Mouse (Mus musculus): ENCODE data around the gene Wsb2. TPM values are rescaled to one million over a fixed set of nuclear protein-coding genes. Genes with fewer than 3 reads are reported as not detected.

The Wsb2 gene
- total and polyA plus RNA-seq, 2 experiments from 2014 or later, result 83.2 to 139 TPM

- ATAC-seq (ENCODE audit: insufficient read depth, low read depth) (no peak), DNase-seq (ENCODE audit: low spot score) (no peak)
- H3K4me2 ChIP-seq (ENCODE audit: low read depth, low read length), result no peak overlapping the region
- peaks cover 57% of the 10 kb centered on the region for H3K36me3 ChIP-seq (replicated peaks; ENCODE audit: control insufficient read depth, insufficient read depth, low read length)
- no peak overlapping the region for H3K27ac ChIP-seq (ENCODE audit: low read depth)
- H3K9ac ChIP-seq (replicated peaks; ENCODE audit: low read depth, low read length), result no peak overlapping the region
- 84% methylated on average over 13 of the region's 13 CpGs for WGBS
- no peak overlapping the region for H3K4me3 ChIP-seq (ENCODE audit: low read depth, low read length)
- peaks cover 31% of the 10 kb centered on the region for H3K4me1 ChIP-seq (ENCODE audit: control insufficient read depth, insufficient read depth)
- TF ChIP-seq EP300 (IDR thresholded peaks at IDR 0.05; ENCODE audit: low read depth) (no peak), CTCF (IDR thresholded peaks at IDR 0.05; ENCODE audit: low read depth) (no peak)
- H3K9me3 ChIP-seq (replicated peaks; ENCODE audit: control insufficient read depth, low read length), result no peaks in the 10 kb centered on the region
- no peaks in the 10 kb centered on the region for H3K27me3 ChIP-seq (ENCODE audit: control insufficient read depth, insufficient read depth, low read length)
These were observed 8.9 kb downstream of the Wsb2 start for GRCm38 (mm10) chr5:117365904-117366561.

- DNase-seq (ENCODE audit: low spot score), result no peak
- ATAC-seq (ENCODE audit: insufficient read depth, low read depth), result no peak
- H3K36me3 ChIP-seq (replicated peaks; ENCODE audit: control insufficient read depth, insufficient read depth, low read length), result peaks cover 69% of the 10 kb centered on the region
- H3K27me3 ChIP-seq (ENCODE audit: control insufficient read depth, insufficient read depth, low read length), result no peaks in the 10 kb centered on the region
- H3K4me2 ChIP-seq (ENCODE audit: low read depth, low read length), result no peak overlapping the region
- no peaks in the 10 kb centered on the region for H3K9me3 ChIP-seq (replicated peaks; ENCODE audit: control insufficient read depth, low read length)
- TF ChIP-seq EP300 (IDR thresholded peaks at IDR 0.05; ENCODE audit: low read depth), result no peak
- no peak for TF ChIP-seq CTCF (IDR thresholded peaks at IDR 0.05; ENCODE audit: low read depth)
- H3K27ac ChIP-seq (ENCODE audit: low read depth), result no peak overlapping the region
- no peak overlapping the region for H3K9ac ChIP-seq (replicated peaks; ENCODE audit: low read depth, low read length)
- WGBS, result 59% methylated on average over 8 of the region's 8 CpGs
- no peak overlapping the region for H3K4me3 ChIP-seq (ENCODE audit: low read depth, low read length)
- H3K4me1 ChIP-seq (ENCODE audit: control insufficient read depth, insufficient read depth), result peaks cover 19% of the 10 kb centered on the region
These were observed 10.1 kb downstream of the Wsb2 start for GRCm38 (mm10) chr5:117367206-117367605.

- no peak for ATAC-seq (ENCODE audit: insufficient read depth, low read depth)
- H3K4me2 ChIP-seq (ENCODE audit: low read depth, low read length), result no peak overlapping the region
- H3K4me1 ChIP-seq (ENCODE audit: control insufficient read depth, insufficient read depth), result no peaks in the 10 kb centered on the region
- peaks cover 83% of the 10 kb centered on the region for H3K36me3 ChIP-seq (replicated peaks; ENCODE audit: control insufficient read depth, insufficient read depth, low read length)
- DNase-seq (ENCODE audit: low spot score), result no peak
- 57% methylated on average over 10 of the region's 10 CpGs for WGBS
- no peak overlapping the region for H3K4me3 ChIP-seq (ENCODE audit: low read depth, low read length)
- H3K9me3 ChIP-seq (replicated peaks; ENCODE audit: control insufficient read depth, low read length), result no peaks in the 10 kb centered on the region
- no peaks in the 10 kb centered on the region for H3K27me3 ChIP-seq (ENCODE audit: control insufficient read depth, insufficient read depth, low read length)
- no peak for TF ChIP-seq CTCF (IDR thresholded peaks at IDR 0.05; ENCODE audit: low read depth)
- TF ChIP-seq EP300 (IDR thresholded peaks at IDR 0.05; ENCODE audit: low read depth), result no peak
- no peak overlapping the region for H3K9ac ChIP-seq (replicated peaks; ENCODE audit: low read depth, low read length)
- H3K27ac ChIP-seq (ENCODE audit: low read depth), result no peak overlapping the region
These were observed 13.5 kb downstream of the Wsb2 start for GRCm38 (mm10) chr5:117370592-117370991.

GRCm38 (mm10) chr5:117373418-117373817 lies 16.3 kb downstream of the Wsb2 start:
- Histone ChIP-seq H3K36me3 (replicated peaks; ENCODE audit: control insufficient read depth, insufficient read depth, low read length) (peaks cover 80% of the 10 kb centered on the region), H3K9ac (replicated peaks; ENCODE audit: low read depth, low read length) (no peak overlapping the region), H3K9me3 (replicated peaks; ENCODE audit: control insufficient read depth, low read length) (no peaks in the 10 kb centered on the region), H3K4me2 (ENCODE audit: low read depth, low read length) (no peak overlapping the region), H3K27me3 (ENCODE audit: control insufficient read depth, insufficient read depth, low read length) (no peaks in the 10 kb centered on the region), H3K4me1 (ENCODE audit: control insufficient read depth, insufficient read depth) (no peaks in the 10 kb centered on the region), H3K4me3 (ENCODE audit: low read depth, low read length) (no peak overlapping the region), H3K27ac (ENCODE audit: low read depth) (no peak overlapping the region)
- DNase-seq (ENCODE audit: low spot score) (no peak), ATAC-seq (ENCODE audit: insufficient read depth, low read depth) (no peak)
- WGBS, result 92% methylated on average over 9 of the region's 9 CpGs
- TF ChIP-seq EP300 (IDR thresholded peaks at IDR 0.05; ENCODE audit: low read depth), result no peak
- TF ChIP-seq CTCF (IDR thresholded peaks at IDR 0.05; ENCODE audit: low read depth), result no peak

GRCm38 (mm10) chr5:117374372-117375049 lies 17.4 kb downstream of the Wsb2 start:
- no peak for TF ChIP-seq CTCF (IDR thresholded peaks at IDR 0.05; ENCODE audit: low read depth)
- Histone ChIP-seq H3K4me3 (ENCODE audit: low read depth, low read length) (no peak overlapping the region), H3K9me3 (replicated peaks; ENCODE audit: control insufficient read depth, low read length) (no peaks in the 10 kb centered on the region), H3K27ac (ENCODE audit: low read depth) (no peak overlapping the region), H3K36me3 (replicated peaks; ENCODE audit: control insufficient read depth, insufficient read depth, low read length) (peaks cover 82% of the 10 kb centered on the region), H3K9ac (replicated peaks; ENCODE audit: low read depth, low read length) (no peak overlapping the region), H3K4me2 (ENCODE audit: low read depth, low read length) (no peak overlapping the region), H3K4me1 (ENCODE audit: control insufficient read depth, insufficient read depth) (no peaks in the 10 kb centered on the region), H3K27me3 (ENCODE audit: control insufficient read depth, insufficient read depth, low read length) (no peaks in the 10 kb centered on the region)
- DNase-seq (ENCODE audit: low spot score) (no peak), ATAC-seq (ENCODE audit: insufficient read depth, low read depth) (no peak)
- 89% methylated on average over 7 of the region's 7 CpGs for WGBS
